Mouse (Mus musculus): Measurements from ENCODE around the gene Fsip2.

The Fsip2 gene

GRCm38 (mm10) chr2:82943472-82943871 is at the start of gene Fsip2:
Fsip2 (plus strand) TSS chr2:82943634.
- DNase-seq (ENCODE audit: low spot score): no peak

DNA sequence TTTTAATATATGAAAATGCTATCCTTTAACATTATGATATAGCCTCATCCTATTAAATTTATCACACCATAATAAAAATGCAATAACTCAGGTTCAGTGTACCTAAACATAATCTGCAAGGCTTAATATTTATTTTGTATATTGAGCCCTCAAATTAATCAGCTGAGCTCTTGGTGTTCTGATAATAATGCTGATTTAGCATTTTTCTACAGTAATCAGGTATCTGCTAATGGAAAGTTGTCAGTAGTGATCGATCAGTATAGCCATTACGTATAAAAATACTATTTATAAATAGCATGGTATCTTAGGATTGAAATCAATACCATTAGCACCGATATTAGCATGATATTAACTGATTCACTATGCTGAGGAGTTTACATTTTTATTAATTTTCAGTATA is 20.0 kb downstream of the Fsip2 start:
- DNase-seq (ENCODE audit: low spot score): no peak

DNA sequence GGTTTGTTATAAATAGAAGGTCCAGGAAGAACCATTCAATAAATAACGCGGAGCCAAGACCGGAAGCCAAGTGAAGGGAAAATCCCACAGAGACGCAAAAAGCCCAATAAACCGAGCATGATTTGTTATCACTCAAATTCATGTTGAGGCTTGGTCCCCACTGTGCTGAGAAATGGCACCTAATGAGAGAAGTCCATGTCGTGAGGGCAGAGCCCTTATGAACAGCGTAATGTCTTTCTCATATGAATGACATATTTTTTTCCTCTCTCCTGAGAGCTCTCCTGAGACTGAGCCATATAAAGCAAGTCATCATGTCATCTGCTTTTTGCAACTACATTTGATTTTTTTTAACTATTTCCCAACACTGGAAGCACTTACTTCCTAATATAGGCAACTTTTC is 82.4 kb downstream of the Fsip2 start:
- no peak for DNase-seq (ENCODE audit: low spot score)

- DNase-seq (ENCODE audit: low spot score): no peak
Observed at GRCm38 (mm10) chr2:83052914-83053690, 109.7 kb downstream of the Fsip2 start.

All from ovary, postnatal 10 days (tissue).